Mouse (Mus musculus): ENCODE measurements around the gene Msh3. TPM values are rescaled to one million over a fixed set of nuclear protein-coding genes. Genes with fewer than 3 reads are reported as not detected.
"Not testable (repeated sequence)": the region's sequence is repeated elsewhere in the genome, so short reads cannot be mapped to it uniquely, and the experiment has no call there.

The Msh3 gene
- polyA plus RNA-seq, 1 experiment from 2014 or later, result 37.7 TPM

- peaks cover 31% of the 10 kb centered on the region for H3K36me3 ChIP-seq
- no peak for DNase-seq (ENCODE audit: low spot score)
- H3K4me3 ChIP-seq, result no peak overlapping the region
- H3K27ac ChIP-seq, result no peak overlapping the region
- no peaks in the 10 kb centered on the region for H3K9me3 ChIP-seq (replicated peaks)
- no peaks in the 10 kb centered on the region for H3K27me3 ChIP-seq (ENCODE audit: low read depth, poor library complexity, severe bottlenecking)
- WGBS, result 92% methylated on average over 9 of the region's 9 CpGs
- H3K4me1 ChIP-seq, result no peaks in the 10 kb centered on the region
Observed at GRCm38 (mm10) chr13:92232076-92232938, 122.5 kb downstream of the Msh3 start.

- no peaks in the 10 kb centered on the region for H3K4me1 ChIP-seq
- 0 out of 2 replicates have a peak, but pooled peaks cover under 1% of the 10 kb centered on the region for H3K36me3 ChIP-seq
- WGBS, result 94% methylated on average over 1 of the region's 1 CpGs
Observed at GRCm38 (mm10) chr13:92228037-92228436, 126.8 kb downstream of the Msh3 start.

DNA sequence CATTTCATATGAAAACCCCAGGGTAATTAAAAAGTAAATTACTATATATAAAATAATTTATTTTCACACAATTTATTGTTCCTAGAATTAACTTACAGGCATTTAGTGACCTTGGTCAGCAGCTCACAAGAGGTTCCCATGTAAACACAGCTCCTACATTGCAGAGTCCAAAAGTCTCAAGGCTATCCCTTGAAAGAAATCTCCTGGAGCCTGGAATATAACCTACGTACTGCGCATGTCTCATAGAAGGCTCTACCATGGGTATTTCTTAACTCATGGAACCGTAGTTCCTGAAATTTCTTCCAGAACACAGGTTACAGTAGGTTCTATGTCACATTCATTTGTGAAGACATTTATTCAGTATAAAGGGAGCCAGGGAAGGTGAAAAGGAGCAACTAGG, 131.2 kb downstream of the Msh3 start:
- H3K4me1 ChIP-seq, result no peaks in the 10 kb centered on the region
- WGBS, result 97% methylated on average over 3 of the region's 3 CpGs
- no peak for DNase-seq (ENCODE audit: low spot score)
- no peak overlapping the region for H3K4me3 ChIP-seq
- H3K27ac ChIP-seq, result no peak overlapping the region
- H3K36me3 ChIP-seq, result peaks cover 24% of the 10 kb centered on the region
- H3K27me3 ChIP-seq (ENCODE audit: low read depth, poor library complexity, severe bottlenecking), result no peaks in the 10 kb centered on the region
- H3K9me3 ChIP-seq (replicated peaks), result no peaks in the 10 kb centered on the region

More at GRCm38 (mm10) chr13:92228037-92228436, 126.8 kb downstream of the Msh3 start:
- H3K27me3 ChIP-seq (ENCODE audit: low read depth, poor library complexity, severe bottlenecking), result no peaks in the 10 kb centered on the region
- H3K4me3 ChIP-seq, result no peak overlapping the region
- H3K9me3 ChIP-seq (replicated peaks), result no peaks in the 10 kb centered on the region
- no peak for DNase-seq (ENCODE audit: low spot score)
- no peak overlapping the region for H3K27ac ChIP-seq

- Histone ChIP-seq H3K36me3 (peaks cover 24% of the 10 kb centered on the region), H3K27ac (no peak overlapping the region), H3K9me3 (replicated peaks) (no peaks in the 10 kb centered on the region), H3K4me3 (no peak overlapping the region), H3K27me3 (ENCODE audit: low read depth, poor library complexity, severe bottlenecking) (no peaks in the 10 kb centered on the region), H3K4me1 (no peaks in the 10 kb centered on the region)
- 95% methylated on average over 5 of the region's 5 CpGs for WGBS
- no peak for DNase-seq (ENCODE audit: low spot score)
Observed at GRCm38 (mm10) chr13:92222763-92223162, 132.0 kb downstream of the Msh3 start.

- Histone ChIP-seq H3K27ac (no peak overlapping the region), H3K4me1 (no peaks in the 10 kb centered on the region), H3K27me3 (ENCODE audit: low read depth, poor library complexity, severe bottlenecking) (no peaks in the 10 kb centered on the region), H3K36me3 (peaks cover 33% of the 10 kb centered on the region), H3K9me3 (replicated peaks) (no peaks in the 10 kb centered on the region), H3K4me3 (no peak overlapping the region)
- 89% methylated on average over 3 of the region's 3 CpGs for WGBS
- no peak for DNase-seq (ENCODE audit: low spot score)
Observed at GRCm38 (mm10) chr13:92219774-92220173, 135.0 kb downstream of the Msh3 start.

GRCm38 (mm10) chr13:92217216-92217615, 137.6 kb downstream of the Msh3 start:
- 96% methylated on average over 9 of the region's 9 CpGs for WGBS
- no peaks in the 10 kb centered on the region for H3K27me3 ChIP-seq (ENCODE audit: low read depth, poor library complexity, severe bottlenecking)
- DNase-seq (ENCODE audit: low spot score), result no peak
- H3K9me3 ChIP-seq (replicated peaks), result no peaks in the 10 kb centered on the region
- H3K4me3 ChIP-seq, result no peak overlapping the region
- no peaks in the 10 kb centered on the region for H3K4me1 ChIP-seq
- H3K27ac ChIP-seq, result no peak overlapping the region
- peaks cover 57% of the 10 kb centered on the region for H3K36me3 ChIP-seq

- Histone ChIP-seq H3K36me3 (no peaks in the 10 kb centered on the region), H3K27ac (no peak overlapping the region), H3K4me1 (no peaks in the 10 kb centered on the region), H3K4me3 (no peak overlapping the region), H3K27me3 (ENCODE audit: low read depth, poor library complexity, severe bottlenecking) (no peaks in the 10 kb centered on the region), H3K9me3 (replicated peaks) (no peaks in the 10 kb centered on the region)
- DNase-seq (ENCODE audit: low spot score), result no peak
- 85% methylated on average over 2 of the region's 2 CpGs for WGBS
Observed at GRCm38 (mm10) chr13:92196860-92197259, 157.9 kb downstream of the Msh3 start.

- 89% methylated on average over 5 of the region's 5 CpGs for WGBS
- H3K27ac ChIP-seq; H3K9me3 ChIP-seq (replicated peaks); DNase-seq (ENCODE audit: low spot score); H3K4me1 ChIP-seq; H3K36me3 ChIP-seq; H3K27me3 ChIP-seq (ENCODE audit: low read depth, poor library complexity, severe bottlenecking); H3K4me3 ChIP-seq: not testable (repeated sequence)
Observed at GRCm38 (mm10) chr13:92193806-92194205, 161.0 kb downstream of the Msh3 start.

DNA sequence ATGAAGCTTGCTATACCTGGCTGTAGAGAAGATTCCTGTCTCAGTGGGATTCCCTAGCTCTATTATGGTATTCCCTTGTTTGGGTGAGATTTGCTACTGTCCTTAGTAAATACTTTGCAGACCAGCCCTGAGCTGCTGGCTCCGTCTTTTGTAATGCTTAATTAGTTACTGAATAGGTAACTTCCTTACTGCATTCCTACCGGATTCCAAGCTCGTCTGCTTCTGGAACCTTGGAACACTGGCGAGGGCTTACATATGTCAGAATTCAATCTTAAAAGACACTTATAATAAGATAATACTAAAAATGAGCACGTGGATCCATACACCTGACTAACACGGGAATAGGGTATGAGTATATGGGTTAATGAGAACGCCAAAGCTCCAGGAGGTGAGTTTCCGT, 182.1 kb downstream of the Msh3 start:
- H3K4me1 ChIP-seq; H3K9me3 ChIP-seq (replicated peaks); H3K4me3 ChIP-seq; H3K27me3 ChIP-seq (ENCODE audit: low read depth, poor library complexity, severe bottlenecking); H3K36me3 ChIP-seq; H3K27ac ChIP-seq; DNase-seq (ENCODE audit: low spot score): not testable (repeated sequence)
- 88% methylated on average over 8 of the region's 8 CpGs for WGBS

Other genes starting within 250 kb of the Msh3 start
- gene Rasgrf2, start 223.3 kb downstream of the Msh3 start, polyA plus RNA-seq (2016; fragmentation: Nextera tagmentation; extraction: Ambion mirVana), result 0.13 TPM in 1 of 2 replicates, not detected in the other
- gene Gm20379, start 49.0 kb downstream of the Msh3 start, polyA plus RNA-seq (2016; fragmentation: Nextera tagmentation; extraction: Ambion mirVana), result 0.98 and 1.4 TPM in 2 replicates
- gene Dhfr, start 277 bp downstream of the Msh3 start, polyA plus RNA-seq (2016; fragmentation: Nextera tagmentation; extraction: Ambion mirVana), result 28.0 and 30.8 TPM in 2 replicates
- 0.05 TPM in 2 replicates for gene Ankrd34b, start 70.9 kb upstream of the Msh3 start, polyA plus RNA-seq (2016; fragmentation: Nextera tagmentation; extraction: Ambion mirVana)
- 0.13 TPM in 1 of 2 replicates, not detected in the other for gene Fam151b, start 129.0 kb upstream of the Msh3 start, polyA plus RNA-seq (2016; fragmentation: Nextera tagmentation; extraction: Ambion mirVana)
- gene Zfyve16, start 175.9 kb upstream of the Msh3 start, polyA plus RNA-seq (2016; fragmentation: Nextera tagmentation; extraction: Ambion mirVana), result 9.8 and 12.5 TPM in 2 replicates
- gene Spz1, start 221.2 kb upstream of the Msh3 start, polyA plus RNA-seq (2016; fragmentation: Nextera tagmentation; extraction: Ambion mirVana), result not detected in 2 replicates